Mouse (Mus musculus) CH12F3 (cell line): ENCODE results near the gene Gse1.

Experiments used
- in situ Hi-C: fragments of 300-500 bp; cut with MboI; formaldehyde crosslinking; loops from 2 replicates; pipeline ENCODE4 v1.14.3; 2020; ENCODE audit warnings: low sequenced_read_pairs

Gene Gse1

DNA sequence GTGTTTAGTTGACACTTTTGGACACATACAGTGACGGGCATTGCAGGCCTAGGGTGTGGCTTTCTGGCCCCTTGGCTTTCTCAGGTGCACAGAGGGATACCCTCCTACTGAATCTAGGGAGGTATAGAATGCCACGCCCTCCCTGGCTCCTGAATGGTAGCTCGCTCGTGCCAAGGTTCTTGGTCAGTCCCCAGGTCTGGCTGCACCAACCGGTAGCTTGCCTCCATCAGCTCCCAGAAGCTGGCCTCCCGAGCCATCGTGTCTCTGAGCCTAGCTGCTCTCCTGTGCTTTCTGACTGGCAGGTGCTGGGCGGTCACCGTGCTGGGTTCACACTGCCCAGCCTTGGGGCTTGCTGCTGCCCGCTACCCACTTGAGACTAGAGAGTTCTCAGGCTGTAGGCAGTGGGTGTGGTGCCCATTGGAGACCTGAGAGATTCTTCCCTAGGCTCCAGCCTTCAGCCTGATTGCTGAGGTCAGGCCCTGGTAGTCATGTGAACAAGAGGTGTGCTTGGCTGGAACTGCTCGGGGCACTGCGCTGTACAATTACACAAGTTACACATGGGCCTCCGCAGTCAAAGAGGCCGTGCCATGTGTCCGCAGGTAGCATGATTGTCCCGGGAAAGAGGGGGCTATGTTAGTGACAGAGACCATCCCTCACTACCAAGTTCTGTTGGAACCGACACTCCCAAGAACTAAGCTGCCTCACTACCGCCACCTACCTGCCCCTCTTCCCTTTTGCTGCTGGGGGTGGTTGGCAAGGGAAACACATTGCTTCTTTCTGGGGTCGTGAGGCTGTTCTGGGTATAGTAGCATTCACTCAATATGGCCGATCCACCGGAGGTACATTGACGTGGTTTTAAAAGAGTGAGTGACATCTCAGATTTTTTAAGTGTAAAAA lies 333.5 kb downstream of the Gse1 start:
- in situ Hi-C loops, result no loop called here

DNA sequence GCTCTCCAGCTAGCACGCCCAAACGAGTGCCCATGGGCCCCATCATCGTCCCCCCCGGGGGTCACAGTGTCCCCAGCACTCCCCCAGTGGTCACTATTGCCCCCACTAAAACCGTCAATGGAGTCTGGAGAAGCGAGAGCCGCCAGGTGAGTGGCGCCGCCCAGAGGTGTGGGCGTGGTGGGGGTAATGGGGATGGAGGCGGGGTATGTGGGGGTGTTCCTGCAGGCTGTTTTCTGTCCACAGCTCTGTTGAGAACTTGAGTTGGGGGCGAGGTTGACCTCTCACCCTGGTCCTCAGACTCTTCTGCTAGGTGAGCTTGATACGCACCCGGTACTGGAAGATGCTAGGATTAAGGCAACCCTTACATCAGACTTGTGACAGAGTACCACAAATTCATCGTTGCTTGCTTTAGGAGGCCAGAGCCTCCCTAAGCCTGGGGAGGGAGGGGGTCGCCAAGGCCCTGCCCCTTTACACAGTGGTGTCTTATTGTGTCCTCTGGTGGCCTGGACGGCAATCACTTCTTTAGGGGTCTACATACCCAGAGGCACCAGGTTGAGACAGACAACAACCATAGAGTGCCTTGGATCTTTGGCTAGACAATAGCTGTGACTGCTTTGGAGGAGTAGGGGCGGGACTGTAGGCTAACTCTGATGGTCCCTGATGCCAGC lies 334.6 kb downstream of the Gse1 start:
- in situ Hi-C loops, result no loop called here

DNA sequence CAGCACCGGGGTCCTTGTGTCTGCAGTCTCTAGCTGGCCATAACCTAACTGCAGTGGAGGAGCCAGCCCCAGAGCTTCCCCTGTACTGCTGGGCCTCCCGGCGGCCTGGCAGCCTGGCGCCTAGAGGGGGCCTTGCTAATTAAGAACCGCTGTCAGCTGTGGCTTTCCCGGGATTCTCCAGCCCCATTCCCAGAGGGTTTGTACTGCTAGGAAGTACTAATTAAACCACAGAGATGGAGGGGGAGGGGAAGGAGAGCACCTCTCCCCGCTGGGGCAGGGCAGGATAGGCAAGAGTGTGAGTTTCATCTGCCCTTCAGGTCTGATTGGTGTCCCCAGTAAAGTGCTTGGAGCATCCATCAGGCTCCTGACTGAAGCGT lies 335.1 kb downstream of the Gse1 start:
- in situ Hi-C loops, result no loop called here

DNA sequence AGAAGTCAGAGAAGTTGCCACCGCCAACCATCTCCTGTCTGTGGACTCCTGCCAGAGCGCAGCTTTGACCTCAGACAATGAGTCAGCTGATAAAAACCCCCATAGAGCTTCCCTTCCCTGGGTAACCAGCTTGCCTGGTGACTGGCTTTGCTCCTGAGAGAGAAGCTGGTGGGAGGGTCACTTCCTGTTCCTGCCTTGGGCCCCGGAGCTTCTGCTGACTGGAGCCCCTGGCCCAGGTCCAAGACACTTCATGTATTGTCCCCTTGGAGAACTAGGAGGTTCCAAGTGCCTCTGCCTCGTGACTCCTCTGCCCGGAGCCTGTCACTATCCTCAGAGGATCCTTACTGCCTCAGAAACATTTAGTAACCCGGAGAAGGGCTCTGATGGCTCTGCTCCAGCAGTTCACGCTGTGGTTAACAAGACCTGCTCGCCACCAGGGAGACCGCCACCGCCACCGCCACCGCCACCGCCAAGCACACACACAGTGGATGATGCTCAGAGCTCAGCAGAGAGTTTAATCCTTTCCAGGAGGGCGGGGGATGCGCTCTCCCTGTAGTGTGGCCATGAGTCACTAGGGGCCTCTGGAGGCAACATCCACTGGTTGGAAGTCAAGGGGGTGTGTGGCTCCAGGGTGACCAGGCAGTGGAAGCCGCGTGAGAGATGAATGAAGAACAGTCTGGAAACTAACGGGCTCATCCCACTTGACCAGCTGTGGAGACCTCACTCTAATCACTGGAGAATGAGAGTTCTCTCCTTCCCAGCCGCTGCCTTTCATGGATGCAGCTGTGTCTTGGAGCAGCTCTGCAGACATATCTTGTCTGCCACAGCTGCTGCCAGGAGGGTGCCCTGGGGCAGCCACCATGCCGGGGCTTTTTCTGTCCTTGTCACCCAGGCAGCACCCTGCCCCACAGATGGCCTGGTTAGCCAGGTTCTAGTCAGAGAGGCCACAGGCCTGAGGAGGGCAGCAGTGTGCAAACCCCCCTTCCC lies 335.9 kb downstream of the Gse1 start:
- in situ Hi-C loops, result no loop called here

DNA sequence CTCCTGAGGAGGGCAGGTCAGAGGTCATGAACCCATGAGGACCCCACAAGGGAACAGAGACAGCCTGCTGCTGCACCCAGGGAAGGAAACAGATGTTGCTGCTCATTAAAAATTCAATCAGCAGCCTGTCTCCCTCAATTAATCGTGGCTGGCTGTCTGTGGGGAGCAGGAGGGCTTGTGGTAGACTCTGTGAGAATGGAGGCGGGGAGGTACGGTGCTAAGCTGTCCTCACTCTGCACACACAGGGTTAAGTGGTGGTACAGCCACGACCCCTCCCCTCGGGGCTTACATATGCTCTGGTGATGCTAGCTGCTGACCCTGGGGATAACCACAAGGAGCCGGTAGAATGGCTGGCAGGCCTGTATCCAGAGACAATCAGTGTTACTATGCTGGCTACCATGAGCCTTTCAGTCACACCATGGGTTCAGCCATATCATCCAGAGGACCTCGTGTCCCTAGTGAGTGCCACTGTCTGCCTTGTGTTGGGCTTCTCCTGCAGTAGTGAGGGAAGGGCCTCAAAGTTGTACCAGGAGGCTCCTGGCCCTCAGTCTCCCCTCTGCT lies 337.0 kb downstream of the Gse1 start:
- in situ Hi-C loops, result no loop called here

DNA sequence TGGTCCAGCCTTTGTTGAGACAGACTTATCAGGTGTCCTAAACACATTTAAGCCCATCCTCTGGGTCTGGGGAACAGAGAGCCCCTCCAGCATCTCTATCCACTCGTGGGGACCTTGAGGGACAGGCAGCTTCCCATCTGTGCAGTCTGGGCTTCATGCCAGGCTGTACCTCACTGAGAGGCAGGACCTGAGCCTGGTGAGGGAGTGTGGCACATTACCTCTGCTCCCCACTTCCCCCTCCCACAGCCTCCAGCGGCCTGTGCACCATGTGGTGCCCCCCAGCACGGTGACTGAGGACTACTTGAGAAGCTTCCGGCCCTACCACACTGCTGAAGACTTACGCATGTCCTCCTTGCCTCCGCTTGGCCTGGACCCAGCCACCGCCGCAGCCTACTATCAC lies 338.4 kb downstream of the Gse1 start:
- in situ Hi-C loops, result no loop called here

DNA sequence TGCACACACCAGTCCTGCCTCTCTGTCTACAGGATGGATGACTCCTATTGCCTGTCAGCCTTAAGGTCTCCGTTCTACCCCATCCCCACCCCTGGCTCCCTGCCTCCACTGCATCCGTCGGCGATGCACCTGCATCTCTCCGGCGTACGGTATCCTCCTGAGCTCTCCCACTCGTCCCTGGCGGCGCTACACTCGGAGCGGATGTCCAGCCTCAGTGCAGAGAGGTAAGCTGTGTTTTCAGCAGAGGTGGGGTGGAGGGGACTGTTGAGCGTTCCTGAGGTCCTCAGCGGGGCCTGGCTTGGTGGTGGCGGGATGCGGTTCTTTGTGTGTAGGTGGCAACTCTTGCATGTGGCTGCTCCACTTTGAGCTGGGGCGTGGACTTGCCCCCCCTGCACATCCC lies 339.5 kb downstream of the Gse1 start:
- in situ Hi-C loops, result no loop called here

DNA sequence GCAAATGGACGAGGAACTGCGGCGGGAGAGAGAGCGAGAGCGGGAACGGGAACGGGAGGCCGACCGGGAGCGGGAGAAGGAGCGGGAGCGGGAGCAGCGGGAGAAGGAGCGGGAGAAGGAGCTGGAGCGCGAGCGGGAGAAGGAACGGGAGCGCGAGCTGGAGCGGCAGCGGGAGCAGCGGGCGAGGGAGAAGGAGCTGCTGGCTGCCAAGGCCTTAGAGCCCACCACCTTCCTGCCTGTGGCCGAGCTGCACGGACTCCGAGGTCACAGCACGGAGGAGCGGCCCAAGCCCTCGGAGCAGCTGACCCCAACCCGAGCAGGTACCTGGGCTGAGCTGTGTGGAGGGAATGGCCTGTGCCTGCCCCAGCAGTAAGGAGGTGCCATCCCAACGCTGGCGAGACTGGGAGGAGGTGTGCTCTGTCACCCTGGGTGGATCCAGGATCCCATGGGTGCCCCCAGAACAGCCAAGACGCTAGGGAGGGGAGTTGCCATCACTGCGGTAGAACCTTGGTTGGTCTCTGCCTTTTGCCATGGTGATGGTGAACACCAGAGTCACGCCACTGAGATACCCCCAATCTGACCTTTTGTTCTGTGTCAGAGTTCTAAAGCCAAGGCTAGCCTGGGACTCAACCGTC lies 340.0 kb downstream of the Gse1 start:
- in situ Hi-C loops, result no loop called here

DNA sequence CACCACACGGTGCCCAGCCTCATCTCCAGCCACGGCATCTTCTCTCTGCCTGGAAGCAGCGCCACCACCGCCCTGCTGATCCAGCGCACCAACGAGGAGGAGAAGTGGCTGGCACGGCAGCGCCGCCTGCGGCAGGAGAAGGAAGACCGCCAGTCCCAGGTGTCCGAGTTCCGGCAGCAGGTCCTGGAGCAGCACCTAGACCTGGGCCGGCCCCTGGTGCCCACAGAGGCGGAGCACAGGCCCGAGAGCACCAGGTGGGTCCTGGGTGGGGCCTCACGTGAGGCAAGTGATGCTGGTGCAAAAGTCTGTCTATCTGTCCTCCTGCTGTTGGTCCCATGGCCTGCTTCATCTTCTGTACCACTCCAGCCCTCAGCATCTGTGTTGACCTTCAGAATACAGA lies 340.9 kb downstream of the Gse1 start:
- in situ Hi-C loops, result no loop called here

DNA sequence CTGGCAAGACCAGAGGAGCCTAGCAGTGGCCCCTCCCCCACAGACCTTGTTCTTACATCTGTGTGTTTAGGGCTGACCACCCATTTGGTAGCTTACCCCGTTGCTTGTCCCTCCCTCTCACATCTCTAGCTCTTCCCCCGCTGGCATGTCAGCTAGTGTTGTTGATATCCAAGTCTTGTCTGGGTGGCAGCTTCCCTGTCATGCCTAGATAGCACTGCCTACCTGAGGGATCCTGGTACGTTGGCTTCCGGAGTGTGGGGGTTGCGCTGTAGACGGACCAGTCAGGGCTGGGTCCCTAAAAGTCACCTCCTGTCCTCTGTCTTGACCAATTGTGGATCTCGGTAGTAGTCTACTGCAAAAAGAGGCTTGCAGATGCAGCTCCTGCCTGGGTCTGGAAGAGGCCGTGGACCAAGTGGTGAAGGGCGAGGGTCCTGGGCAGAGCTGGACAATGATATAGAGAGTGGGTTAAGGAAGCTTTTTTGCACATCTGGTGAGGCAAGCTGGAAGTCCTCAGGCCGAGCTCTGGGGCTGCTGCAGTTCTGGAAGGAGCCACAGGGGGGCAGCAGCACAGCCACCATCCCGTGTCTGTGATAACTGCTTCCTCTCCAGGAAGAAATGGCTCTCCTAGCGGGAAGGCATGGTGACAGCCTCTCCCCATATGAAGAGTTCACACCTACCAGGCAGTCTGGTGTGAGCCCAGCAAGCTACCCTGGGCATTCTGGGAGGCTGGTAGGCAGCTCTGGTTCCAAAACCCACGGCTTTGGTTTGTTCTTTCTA lies 341.9 kb downstream of the Gse1 start:
- in situ Hi-C loops, result no loop called here

DNA sequence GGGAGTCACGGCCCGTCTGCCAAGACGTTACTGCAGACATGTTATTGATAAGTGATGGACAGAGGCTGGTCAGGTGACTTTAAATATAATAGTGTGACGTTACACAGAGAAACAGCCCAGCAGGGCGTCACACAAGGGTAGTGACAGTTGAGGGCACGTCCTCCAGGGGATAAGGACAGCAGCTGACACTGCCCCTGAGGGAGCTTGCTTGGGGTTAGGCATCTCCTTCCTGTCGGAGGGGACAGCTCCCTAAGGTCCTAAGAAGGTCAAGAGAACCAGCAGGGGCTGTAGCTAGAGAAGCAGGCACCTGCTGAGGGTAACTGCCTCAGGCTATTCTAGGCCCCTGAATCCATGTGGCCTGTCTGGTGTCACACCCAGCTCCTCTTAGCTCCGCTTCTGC lies 343.3 kb downstream of the Gse1 start:
- in situ Hi-C loops, result no loop called here

DNA sequence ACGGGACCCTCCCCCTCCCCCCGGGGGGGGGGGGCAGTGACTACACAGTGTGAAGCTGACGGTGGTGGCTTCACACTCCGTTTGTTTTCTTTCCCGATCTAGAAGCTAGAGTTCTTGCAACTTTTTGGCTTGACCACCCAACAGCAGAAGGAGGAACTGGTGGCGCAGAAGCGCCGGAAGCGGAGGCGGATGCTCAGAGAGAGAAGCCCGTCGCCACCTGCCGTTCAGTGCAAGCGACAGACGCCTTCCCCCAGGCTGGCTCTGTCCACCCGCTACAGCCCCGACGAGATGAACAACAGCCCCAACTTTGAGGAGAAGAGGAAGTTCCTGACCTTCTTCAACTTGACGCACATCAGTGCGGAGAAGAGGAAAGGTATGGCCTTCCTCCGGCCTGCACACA lies 344.3 kb downstream of the Gse1 start:
- in situ Hi-C loops, result no loop called here

DNA sequence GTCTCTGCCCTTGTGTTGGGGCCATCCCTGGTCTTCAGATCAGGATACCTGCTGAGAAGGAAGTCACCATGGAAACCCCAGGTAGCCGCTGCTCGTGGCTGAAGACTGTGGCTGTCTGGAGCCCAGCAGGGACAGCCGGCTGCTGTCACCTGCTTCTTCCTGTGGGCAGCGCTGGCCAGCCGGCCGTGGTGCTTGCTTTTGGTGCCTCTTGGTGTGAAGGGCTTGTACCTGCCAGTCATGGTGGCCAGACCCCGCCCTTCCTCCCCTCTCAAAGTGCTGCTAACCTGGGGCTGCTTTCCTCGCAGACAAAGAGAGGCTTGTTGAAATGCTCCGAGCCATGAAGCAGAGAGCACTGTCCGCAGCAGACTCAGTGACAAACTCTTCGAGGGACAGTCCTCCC lies 345.6 kb downstream of the Gse1 start:
- in situ Hi-C loops, result no loop called here

DNA sequence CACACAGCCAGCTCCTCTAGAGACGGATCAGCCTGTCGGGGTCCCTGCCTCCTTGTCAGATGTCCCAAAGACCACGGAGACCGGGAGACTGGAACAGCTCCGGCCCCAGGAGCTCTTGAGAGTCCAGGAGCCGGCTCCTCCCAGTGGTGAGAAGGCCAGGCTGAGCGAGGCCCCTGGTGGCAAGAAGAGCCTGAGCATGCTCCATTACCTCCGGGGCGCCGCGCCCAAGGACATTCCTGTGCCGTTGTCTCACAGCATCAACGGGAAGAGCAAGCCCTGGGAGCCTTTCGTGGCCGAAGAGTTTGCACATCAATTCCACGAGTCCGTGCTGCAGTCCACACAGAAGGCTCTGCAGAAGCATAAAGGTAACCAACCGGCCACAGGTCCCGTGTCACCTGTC lies 346.7 kb downstream of the Gse1 start:
- in situ Hi-C loops, result no loop called here

DNA sequence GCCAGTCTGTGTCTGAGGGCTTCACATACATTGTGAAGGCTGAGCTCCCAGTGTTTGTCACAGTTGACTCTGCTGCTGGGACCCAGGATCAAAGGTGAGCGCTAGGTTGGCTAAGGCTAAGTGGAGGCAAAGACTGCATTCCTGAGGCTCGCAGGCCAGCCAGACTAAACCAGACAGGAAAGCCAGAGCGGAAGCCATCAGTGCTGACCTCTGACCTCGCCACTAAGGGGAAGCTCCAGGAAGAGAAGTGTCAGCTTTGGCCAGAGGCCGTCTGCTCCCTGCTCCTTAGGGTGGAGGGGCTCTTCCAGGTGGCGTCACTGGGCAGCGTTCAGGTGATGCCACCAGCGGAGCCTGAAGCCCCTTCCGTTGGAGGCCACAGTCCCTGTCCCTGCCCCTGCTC lies 347.5 kb downstream of the Gse1 start:
- in situ Hi-C loops, result no loop called here

DNA sequence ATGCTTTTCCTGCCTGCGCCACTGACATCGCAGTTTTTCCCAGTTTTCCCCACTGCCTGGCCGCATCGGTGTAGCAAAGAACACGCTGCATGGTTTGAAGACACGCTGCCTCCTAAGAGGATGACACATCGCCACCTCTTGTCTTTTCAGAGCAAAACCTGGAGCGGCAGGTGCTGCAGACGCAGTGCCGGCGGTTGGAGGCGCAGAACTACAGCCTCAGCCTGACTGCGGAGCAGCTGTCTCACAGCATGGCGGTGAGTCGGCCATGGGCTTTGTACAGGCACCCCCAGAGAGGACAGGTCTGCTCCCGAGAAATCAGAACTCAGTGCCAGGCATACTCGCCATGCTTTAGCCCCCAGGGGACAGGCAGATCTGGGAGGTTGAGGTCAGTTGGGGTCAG lies 349.6 kb downstream of the Gse1 start:
- in situ Hi-C loops, result no loop called here

DNA sequence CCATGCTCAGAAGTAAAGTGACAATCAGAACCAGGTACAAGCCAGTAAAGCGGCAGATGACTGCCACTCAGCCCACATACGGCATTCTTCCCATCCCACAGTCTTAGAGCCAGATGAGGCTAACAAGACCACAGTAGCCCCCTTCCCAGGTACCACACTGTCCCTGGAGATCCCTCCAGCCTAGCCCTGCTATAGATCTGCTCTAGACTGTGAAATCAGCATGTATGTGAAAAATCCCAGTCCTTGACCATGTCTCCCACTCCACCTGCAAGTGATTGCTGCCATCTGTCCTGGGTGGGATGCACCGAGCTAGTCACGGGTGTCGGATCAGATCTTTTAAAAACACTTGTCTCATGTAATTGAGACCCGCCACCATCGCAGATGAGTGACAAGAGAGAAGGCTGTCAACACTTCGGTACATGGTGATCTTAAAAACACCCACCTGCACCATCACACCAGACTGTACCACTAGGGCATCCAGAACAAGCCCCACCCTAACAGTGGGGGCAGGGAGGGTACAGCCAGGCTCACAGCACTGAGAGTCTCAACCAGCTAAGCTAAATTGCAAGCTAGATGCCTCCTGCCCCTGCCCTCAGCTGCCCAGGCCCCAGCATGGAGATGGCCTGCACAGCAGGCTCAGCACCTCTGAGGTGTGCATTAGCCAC lies 352.2 kb downstream of the Gse1 start:
- in situ Hi-C loops, result no loop called here

DNA sequence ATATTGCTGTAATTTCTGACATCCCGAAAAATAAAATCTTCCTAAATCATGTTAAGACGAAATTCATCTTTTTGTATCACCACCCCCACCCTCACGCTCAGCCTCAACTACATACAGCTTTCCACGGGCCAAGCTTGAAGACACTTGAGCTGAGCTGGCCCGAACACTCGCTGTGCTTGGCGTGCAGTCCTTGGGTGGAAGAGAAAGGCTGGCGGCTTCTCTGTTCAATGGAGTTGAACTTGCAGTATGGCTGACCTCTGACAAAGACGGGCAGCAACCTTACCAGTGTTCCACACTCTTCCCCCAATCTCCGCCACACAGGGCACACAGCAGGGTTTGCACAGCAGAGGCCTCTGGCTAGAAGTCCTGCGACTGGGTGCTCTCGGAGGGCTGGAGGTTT lies 353.1 kb downstream of the Gse1 start:
- in situ Hi-C loops, result no loop called here

DNA sequence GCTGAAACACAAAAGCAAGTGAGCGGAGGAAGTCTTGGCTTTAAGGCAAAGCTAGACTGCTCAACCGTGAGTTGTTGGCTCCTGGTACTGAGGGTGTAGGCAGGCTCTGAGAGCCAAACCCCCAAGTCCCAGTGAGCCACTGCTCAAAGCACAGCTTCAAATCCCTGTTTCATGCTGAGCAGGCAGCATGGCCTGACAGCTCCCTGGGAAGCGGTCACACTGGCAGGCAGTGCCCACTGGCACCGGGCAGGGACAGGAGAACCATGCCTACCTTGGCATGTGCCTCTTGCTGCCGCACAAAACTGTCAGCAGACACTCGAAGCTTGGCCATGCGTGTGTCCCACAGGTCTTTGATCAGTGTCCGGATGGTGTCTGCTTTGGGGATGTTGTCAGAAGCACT lies 353.6 kb downstream of the Gse1 start:
- in situ Hi-C loops, result no loop called here
